Mouse (Mus musculus): ENCODE measurements at regions not wholly inside any gene's neighbourhood (a gene's known extent, or its start where the extent isn't known, plus 50 kb on each side); places are given as distances from the start of the nearest gene placed in this dataset.

DNA sequence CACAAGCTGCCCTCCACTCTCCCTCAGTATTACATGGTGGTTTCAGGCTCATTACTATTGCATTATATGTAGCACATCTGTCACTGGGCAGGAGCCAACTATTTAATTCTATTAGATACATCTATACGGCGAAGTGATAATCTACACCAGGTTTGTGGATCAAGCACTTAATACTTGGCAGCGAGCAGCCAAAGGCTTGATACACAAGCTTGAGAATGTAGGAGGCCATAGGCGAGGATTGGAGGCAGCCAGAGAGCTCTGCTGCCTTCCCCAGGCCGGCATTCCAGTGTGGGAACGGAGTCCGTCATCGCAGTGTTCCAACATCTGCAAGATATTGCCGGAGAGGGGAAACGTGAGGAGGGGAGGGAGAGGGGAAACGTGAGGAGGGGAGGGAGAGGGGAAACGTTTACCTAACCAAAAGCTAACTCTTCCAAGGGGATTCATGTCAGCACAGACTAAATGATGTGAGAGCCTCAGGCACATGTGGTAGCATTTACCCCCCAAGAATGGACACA, 109.6 kb upstream of the Habp2 start:
- no peak for DNase-seq (ENCODE audit: low spot score in 2 of 2)

DNA sequence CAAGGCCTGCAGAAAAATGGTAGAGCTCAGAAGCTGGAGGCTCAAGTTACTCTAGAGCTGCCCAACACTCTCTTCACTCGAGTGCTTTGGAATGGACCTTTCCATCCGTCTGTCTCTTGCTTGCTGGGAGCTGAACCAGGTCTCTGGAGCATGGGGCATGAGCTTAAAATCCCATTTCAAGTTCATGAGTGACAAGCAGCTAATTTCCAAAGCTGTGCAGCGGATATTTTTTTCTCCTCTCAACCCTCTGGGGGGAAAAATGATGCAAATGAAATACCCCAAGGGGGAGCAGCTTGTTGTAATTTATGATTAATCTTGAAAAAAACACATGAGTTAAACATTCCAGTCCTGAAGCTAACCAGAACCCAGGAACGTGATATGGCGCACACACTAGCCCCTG, 101.2 kb upstream of the Habp2 start:
- no peak for DNase-seq (ENCODE audit: low spot score in 2 of 2)

DNA sequence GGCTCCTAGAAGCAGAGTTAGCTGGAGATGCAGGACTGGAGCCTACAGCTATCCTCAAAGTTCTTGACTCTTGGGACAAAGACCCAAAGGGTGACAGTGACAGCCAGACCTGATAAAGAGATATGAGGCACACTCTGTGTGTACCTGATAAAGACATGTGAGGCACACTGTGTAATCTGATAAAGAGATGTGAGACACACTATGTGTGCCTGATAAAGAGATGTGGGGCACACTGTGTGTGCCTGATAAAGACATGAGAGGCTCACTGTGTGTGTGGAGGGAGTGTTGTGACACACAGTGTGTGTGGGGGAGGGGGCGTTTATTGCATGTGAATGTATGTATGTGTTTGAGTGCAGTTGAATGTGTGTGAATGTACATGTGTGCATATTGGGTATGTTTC, 97.8 kb upstream of the Habp2 start:
- DNase-seq (ENCODE audit: low spot score in 2 of 2) = no peak

DNA sequence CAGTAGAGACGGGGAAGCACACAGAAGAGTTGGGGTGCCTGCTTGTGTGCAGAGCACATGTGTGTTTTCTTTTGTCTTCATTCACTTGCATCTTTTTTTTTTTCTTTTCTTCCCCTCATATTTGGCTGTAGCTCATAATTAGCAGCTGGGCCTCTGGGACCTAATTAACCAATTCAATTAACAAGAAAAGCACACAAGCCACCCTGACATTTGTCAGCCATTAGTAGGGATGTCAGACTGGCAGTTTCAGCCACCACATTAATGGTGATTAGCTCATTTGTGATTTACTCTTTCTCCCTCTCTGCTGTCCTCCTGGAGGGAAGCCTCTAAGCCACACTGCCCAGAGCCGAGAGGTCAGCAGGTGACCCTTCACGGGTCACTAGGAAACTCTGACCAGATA, 96.7 kb upstream of the Habp2 start:
- no peak for DNase-seq (ENCODE audit: low spot score in 2 of 2)

DNA sequence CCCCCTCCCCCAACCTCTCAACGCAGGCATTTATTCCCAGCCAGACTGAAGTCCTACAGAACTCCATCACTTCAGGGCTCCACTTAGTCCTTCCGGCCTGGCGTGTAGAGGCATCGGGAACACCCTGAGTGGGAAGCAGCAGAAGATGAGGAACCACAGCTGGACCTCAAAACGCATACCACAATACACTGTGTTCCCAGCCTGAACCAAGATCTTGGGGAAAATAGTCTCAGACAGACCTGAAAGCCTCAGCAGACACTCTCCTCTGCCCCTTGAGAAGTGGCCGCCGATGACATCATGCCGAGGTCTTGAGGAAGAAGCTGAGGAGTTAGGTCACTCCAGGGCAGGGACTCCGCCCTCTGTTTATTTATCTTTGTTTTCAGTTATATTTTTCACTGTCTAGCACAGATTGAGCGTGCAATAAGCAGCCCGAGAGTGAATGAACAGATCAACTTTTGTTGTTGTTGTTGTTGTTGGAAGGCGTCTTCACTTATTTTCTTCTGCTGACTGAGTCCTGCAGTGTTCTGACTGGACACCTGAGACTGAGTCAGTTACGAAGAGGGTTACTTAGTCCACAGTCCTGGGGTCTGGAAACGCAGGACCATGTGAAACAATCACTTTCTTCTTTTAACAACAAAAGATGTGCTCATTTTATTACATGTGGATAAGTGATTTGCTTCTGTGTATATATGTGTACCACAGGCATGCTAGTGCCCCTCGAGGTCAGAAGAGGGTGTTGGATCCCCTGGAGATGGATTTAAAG, 88.3 kb upstream of the Habp2 start:
- DNase-seq (ENCODE audit: low spot score in 2 of 2) = no peak

DNA sequence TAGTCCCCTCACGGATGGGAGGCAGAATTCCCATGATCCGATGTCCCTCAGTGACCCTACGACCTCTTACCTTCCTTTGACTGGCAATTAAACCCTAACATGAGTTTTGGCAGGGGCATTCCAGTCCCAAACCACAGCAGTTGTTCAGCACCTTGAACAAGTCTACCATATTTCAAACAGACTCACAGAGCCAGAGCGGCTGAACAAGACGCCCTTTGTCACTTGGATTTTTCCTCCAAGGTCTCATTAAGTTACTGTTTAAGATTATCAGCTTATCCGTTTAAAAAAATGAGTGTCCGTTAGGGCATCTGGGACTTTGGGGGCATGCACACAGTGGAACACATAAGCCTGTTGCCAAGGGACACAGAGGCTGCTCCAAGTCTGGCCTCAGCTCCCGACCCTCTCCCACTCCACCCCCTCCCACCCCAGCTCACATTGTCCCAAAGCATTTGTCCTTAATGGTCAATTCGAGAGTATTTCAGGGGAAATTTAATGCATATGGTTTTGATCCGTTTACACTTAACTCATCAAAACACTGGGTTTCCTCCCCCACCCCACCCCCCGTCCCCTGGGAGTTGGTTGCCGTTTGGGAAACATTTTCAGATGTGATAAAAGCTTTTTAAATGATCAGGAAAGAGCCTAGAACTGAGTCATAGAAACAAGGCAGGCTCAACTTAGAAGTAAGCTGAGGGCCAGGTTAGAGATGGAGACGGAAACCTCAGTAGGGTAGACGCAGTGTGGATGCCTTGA, 87.4 kb upstream of the Habp2 start:
- no peak for DNase-seq (ENCODE audit: low spot score in 2 of 2)

DNA sequence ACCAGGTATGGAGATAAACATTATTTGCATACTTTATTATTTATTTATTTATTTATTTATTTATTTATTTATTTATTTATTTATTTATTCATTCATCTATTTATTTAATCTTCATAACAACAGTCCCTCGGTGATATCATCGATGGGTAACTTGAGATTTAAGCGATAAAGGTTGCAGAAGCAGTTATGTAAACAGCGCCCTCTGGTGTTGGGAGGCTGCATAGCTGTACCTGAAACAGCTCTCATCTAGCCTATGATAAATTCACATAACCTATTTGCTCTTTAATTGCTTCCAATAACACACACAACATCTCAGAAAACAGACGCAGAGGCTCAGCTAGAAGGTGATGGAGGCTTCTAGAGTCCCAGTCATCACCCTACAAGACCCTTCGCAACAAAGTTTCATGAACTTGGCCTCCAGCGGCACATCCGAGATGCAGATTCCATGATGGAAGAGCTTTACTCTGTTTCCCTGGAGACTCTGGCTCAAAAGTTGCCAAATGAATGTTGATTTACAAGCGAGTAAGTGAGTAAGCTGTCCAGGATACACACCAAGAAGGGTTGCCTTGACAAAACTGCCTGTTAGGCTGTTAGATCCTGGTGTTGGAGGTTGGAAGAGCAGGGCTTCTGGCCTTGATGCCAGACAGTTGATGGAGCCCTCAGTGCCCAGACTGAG, 85.8 kb upstream of the Habp2 start:
- no peak for DNase-seq (ENCODE audit: low spot score in 2 of 2)

DNA sequence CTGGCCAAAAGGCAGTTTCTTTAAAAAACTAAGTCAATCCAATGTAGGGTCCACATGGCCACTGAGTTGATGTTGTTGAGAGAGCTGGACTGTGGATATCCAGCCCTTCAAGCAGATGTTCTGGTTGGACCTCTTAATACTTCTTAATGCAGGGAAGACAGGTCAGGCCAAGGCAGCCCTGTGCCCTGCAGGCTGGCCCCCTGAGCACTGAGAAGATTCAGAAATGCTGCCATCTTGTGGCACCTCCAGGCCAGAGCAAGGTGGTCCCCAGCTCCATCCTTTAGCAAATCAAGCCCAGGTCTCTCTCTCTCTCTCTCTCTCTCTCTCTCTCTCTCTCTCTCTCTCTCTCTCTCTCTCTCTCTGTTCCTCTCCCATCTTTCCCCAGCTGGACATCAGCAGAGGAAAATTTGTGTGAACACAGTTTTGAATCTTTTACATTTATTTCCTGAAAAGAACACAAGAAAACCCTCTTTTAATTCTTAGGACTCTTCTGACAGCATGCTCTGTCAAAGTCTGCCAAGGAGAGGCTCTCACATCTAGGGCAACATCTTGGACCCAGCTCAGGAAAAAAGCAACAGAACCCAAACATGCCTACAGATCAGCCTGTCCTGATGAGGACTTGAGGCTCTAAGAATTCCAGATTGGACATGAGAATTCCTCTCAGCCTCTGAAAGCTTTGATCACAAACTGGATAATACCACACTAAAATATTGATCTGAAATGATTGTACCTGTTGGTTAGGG, 85.0 kb upstream of the Habp2 start:
- peak in 1 of 2 experiments; percentile 7 for DNase-seq (ENCODE audit: low spot score in 2 of 2)

DNA sequence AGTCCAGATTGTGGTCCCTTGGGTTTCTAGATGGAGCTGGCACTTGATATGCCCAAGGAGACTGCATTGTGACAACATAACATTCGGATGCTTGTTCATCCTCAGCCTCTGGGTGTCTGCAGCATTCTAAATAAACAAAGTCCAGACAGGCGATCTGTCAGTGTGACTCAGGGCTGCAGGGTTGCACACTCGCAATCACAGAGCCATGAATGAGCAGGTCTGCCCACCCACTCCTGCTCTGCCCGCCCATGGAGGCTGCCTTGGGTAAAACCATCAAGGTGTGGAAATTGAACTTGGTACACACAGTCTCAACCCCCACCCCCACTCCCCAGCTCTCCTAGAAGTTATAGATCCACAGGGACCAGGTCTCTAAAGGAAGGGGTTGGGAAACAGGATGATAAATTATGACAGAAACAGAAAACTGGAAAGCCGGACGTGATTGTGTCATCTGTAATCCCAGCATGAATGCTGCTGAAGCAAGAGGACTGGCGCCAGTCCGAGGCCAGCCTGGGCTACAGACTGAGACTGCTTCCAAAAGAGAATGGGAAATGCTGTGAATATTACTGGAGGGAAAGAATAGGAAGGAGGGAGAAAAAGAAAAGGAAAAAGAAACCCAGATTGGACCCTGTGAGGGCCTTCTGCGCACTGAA, 84.3 kb upstream of the Habp2 start:
- no peak for DNase-seq (ENCODE audit: low spot score in 2 of 2)

DNA sequence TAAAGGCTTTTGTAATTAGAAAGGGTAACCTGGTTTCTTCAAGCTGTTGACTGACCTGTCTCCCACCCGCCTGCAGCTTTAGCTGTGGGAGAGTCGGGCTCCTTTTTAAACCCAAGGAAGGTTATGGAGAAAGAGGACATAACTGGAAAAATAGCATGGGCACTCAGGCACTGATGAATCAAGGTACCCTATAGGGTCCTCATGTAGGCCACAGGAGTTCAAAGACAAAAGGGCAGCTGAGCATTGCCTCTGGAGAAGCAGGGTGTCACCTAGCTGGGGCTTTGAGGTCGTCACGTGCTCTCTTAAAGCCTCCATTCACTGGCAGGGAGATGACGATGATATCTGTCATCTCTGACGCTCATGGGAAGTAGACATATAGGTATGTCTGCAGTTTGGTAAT, 68.4 kb upstream of the Habp2 start:
- no peak for DNase-seq (ENCODE audit: low spot score in 2 of 2)

DNA sequence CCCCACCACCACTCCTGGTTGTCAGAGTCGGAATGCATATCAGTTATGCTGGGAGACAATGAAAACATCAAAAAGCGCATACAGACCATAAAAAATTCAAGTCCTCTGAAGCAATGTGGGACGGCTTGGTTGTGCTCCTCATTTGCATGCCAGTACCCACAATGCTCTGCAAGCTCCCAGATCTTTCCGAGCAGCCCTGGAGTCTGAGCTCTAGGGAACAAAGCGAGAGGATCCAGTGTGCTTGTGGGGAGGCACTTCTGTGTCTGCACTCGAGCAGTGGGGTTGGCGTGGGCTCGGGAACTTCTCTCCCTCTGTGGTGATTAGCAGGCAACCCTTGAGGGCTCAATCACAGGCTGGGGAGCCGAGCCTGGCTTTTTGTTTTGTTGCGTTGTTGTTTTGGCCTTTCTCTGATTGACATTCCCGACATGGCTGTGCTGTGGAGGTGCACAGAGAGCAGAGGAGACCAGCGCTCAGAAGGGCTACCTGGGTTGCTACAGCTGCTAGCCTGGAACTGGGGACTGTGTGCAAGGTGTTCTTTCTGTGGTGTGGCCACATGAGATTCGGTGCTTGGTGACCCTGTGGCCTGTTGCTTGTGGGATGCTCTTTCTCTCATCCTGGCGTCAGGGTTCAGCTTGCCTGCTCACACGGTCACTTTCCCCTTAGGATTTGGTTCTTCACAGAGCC, 66.1 kb upstream of the Habp2 start:
- no peak for DNase-seq (ENCODE audit: low spot score in 2 of 2)

DNA sequence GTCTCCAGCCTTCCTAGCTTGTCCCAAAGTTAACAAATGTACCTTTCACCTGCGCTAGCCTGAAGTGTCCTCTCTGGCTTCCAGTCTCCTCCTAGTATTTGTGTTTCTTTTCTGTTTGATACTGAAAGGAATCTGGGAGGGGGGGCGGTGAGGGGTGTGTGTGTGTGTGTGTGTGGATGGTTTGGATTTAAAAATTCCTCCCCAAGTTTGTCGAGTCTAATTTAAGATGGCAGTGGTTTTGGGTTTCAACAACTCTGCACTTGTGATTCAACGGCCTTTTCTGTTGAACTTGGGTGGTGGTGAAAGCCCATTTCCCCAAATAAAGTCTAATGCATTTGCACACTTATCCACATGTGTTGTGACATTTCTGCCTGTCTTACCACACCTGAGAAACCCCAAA, 64.4 kb upstream of the Habp2 start:
- no peak for DNase-seq (ENCODE audit: low spot score in 2 of 2)

DNA sequence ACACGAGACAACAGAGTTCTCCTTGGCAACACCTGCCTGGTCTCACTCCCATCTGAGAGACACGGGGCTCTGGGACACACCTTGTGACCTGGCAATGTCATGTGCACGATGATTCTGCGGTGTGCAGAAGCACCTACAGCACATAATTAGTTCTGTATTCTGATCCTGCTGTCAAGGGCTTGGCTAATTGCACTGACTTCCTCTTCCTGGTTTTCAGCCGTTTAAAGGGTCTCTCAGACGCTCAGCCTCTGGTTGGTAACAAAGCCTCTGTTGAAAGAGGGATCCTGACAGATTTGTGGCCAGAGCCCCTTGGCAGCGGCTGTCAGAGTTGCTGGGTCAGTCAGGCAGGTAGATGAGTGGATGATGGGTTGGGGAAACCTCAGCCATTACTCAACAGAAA, 61.9 kb upstream of the Habp2 start:
- DNase-seq (ENCODE audit: low spot score in 2 of 2) = no peak

DNA sequence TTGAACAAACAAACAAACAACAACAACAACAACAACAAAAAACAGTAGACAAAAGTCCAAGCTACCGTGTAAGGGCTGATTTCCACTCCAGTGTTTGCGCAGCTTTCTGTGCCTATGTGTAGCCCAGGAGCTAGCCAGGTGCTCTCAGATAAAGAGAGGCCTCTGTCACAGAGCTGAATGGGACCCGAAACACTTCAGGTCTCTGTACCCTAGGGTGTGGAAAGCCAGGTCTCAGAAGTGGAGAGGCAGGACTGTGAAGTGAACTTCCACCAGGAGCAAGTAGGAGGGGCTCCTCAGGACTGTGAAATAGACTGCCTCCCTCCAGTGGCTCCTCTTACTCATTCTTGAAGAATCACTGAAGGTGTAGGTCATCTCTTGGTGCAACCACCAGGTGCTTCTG, 61.4 kb upstream of the Habp2 start:
- no peak for DNase-seq (ENCODE audit: low spot score in 2 of 2)

DNA sequence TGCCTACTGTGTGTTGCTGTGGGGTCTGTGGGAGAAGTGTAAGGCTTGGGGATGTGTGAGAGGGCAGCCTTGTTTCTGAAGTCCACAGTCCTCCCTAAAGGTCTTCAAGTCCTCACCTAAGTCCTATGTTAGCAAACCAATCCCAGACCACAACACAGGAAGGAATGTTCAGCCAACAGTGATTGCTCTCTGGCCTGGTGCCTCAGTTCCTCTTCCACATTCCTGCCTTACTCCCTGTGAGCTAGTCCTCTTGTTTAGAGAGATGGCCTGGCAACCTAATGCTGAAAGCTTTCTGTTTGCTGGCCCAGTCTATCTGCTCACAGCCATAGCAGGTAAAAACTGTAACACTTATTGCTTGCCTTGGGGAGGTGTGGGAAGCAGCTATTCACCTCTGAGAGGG, 58.4 kb upstream of the Habp2 start:
- no peak for DNase-seq (ENCODE audit: low spot score in 2 of 2)

DNA sequence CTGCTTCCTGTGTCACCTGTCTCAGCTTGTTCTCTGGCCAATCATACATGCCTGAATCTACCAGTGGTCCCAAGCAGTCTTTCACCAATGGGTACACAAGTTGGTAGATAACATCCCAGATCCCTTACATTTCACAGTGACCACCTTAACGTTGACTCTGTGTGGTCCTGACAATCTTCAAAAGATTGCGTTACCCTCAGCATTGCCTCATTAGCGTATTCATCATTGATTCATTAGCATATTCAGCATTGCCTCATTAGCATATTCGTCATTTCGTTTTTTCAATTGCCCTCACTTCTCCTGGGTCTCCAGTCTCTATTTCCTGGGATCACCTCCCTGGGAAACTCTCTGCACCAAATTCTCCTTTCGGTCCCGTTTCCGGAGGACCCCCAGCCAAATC, 55.5 kb upstream of the Habp2 start:
- DNase-seq (ENCODE audit: low spot score in 2 of 2) = no peak

DNA sequence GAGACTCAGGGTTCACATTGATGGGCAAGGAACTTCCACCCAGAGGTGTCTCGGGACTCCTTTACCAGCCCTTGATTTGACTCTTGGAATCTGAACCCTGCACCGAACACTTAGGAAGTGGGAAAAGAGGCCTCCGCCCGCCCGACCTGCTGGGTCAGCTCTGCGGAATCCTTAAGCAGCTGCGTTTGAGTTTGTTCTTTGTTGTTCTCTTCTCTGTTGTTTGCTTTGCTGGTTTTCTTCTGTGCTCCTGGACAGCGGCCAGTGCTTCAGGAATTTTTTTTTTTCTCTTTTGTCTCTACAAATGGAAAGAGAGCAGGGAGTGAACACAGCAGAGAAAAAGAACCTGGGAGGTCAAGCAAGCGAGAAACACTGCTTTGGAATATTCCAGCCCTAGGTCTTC, 55.1 kb upstream of the Habp2 start:
- DNase-seq (ENCODE audit: low spot score in 2 of 2) = no peak

DNA sequence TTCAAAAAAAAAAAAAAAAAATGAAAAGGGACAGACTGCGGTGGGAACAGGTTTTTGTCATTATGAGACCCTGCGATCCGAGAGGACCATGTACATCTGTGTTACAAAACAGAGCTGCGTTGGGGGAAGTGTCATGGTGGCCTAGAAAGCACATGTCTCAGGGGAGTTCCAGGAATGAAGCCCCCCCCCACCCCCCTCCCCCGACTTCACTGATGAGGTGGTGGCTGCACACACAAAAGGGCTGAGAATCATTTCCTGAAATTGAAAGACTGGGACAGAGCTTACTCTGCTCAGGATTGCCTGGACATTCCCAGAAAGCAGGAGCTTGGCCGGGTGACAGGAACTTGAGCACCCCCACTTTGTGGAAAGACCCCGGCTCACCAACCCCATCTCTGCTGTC, 54.7 kb upstream of the Habp2 start:
- no peak for DNase-seq (ENCODE audit: low spot score in 2 of 2)

DNA sequence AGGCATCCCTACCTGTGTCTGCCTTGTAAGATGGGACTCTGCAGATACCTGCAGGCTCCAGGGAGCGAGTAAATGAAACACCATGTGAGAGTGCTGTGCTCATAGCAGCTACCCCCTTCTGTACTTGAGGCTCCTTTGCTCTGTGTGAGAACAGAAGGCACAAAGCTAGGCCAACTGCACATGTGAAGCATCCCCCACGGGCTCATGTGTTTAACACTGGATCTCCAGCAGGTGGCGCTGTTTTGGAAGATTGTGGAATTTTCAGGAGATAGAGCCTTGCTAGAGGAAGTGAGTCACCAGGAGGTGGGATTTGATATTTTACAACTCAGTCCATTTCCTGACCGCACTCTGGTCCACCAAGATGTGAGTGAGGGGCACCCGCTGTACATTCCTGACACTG, 54.0 kb upstream of the Habp2 start:
- DNase-seq (ENCODE audit: low spot score in 2 of 2) = no peak

DNA sequence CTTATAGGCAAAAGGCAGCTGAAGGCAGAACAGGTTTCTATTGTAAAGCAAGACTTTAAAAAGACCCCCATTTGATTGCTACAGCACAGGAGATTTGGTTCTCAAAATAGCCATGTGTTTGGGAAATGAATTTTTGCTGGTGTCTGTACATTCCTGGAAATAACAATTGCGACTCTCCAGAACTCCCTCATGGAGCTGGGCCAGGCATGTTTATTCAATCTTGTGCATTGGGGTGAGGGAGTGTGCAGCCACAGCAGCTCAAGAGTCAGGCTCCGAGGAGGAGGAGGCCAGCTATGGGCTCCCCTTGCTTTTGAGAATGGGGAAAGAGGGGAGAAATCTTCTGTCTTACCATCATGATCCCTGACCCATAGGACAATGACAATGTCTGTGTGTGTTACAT, 51.9 kb upstream of the Habp2 start:
- DNase-seq (ENCODE audit: low spot score in 2 of 2) = no peak

Measured in left cerebral cortex, adult 9 months (tissue).